Comparison of ENCODE assay signal across 39 mouse cellular contexts in the genomic region with DNA sequence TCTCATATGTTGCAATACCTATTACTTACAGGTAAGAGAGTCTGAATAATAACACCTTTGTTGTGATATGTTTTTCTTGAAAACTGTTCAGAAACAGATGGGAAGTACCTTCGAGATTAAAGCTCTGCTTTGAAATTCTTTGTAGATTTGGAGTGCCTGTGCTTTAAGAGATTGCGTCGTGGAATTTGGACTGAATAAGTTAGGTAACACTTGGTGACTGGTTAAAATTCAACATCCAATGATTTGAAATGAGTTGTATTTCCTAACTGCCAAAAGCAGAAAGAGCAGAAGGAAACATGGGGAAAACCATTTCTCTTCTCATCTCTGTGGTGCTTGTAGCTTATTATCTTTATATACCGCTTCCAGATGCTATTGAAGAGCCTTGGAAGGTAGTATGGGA. TPM values are rescaled to one million over a fixed set of nuclear protein-coding genes. Genes with fewer than 3 reads are reported as not detected.
A peak's percentile ranks its signal among the peaks of the same experiment; 100 is the strongest.
DNase-seq lines count a peak whose midpoint lies in the region; ATAC-seq lines count a peak whose summit lies in the region.
"Had no signal": no experiment of that assay in that cellular context is flagged by ENCODE, and none has a peak within 500 bp of the region (broad histone marks: within the 10 kb centered on the region; RNA-seq: fewer than 3 reads in every experiment).

No protein-coding gene starts in this region.

- DNase-seq in kidney, adult 9 months = peak; percentile 82
- DNase-seq in kidney, postnatal 10 days = no peak
- DNase-seq in liver, embryonic 11.5 days (ENCODE audit: low spot score) = no peak
- DNase-seq in right cerebral cortex, postnatal 14 days = no peak
- no peak for DNase-seq in left cerebral cortex, postnatal 14 days (ENCODE audit: low spot score in 2 of 2)
- DNase-seq: adrenal gland, postnatal 36 days; B cell, adult 2 months; cerebellum, adult 8-10 months; cerebellum, postnatal 25 days; gastrocnemius, postnatal 14 days; heart, postnatal 14 days; lung, adult 2 months; lung, postnatal 10 days; right cerebral cortex, postnatal 25 days; spleen, adult 18-20 months; thymus, adult 18-20 months; thymus, postnatal 25 days had no signal

- H3K4me1 ChIP-seq in intestine, embryonic 16.5 days (ENCODE audit: control insufficient read depth, insufficient read depth, low read length) = no peaks in the 10 kb centered on the region
- H3K4me1 ChIP-seq in liver, embryonic 11.5 days (replicated peaks; ENCODE audit: control insufficient read depth, insufficient read depth, low read length) = no peaks in the 10 kb centered on the region
- H3K4me1 ChIP-seq in liver, embryonic 16.5 days (ENCODE audit: control insufficient read depth, low read depth, low read length) = no peaks in the 10 kb centered on the region
- H3K4me1 ChIP-seq: embryonic facial prominence, embryonic 10.5 days; embryonic facial prominence, embryonic 15.5 days; hindbrain, embryonic 10.5 days; hindbrain, embryonic 15.5 days; limb, embryonic 12.5 days; midbrain, embryonic 13.5 days; neural tube, embryonic 15.5 days had no signal

- no peaks in the 10 kb centered on the region for H3K36me3 ChIP-seq in intestine, embryonic 16.5 days (ENCODE audit: control insufficient read depth, insufficient read depth, low read length)
- no peaks in the 10 kb centered on the region for H3K36me3 ChIP-seq in liver, embryonic 11.5 days (ENCODE audit: control insufficient read depth, insufficient read depth, low read length)
- no peaks in the 10 kb centered on the region for H3K36me3 ChIP-seq in liver, embryonic 16.5 days (ENCODE audit: control insufficient read depth, insufficient read depth)
- H3K36me3 ChIP-seq: embryonic facial prominence, embryonic 10.5 days; embryonic facial prominence, embryonic 15.5 days; hindbrain, embryonic 10.5 days; hindbrain, embryonic 15.5 days; limb, embryonic 12.5 days; midbrain, embryonic 13.5 days; neural tube, embryonic 15.5 days had no signal

- H3K9ac ChIP-seq in intestine, embryonic 16.5 days (ENCODE audit: low read depth, low read length) = no peak overlapping the region
- no peak overlapping the region for H3K9ac ChIP-seq in liver, embryonic 11.5 days (ENCODE audit: low read depth, low read length)
- no peak overlapping the region for H3K9ac ChIP-seq in liver, embryonic 16.5 days (ENCODE audit: low read depth, low read length)
- H3K9ac ChIP-seq: embryonic facial prominence, embryonic 15.5 days; hindbrain, embryonic 15.5 days; limb, embryonic 12.5 days; midbrain, embryonic 13.5 days; neural tube, embryonic 15.5 days had no signal

- H3K4me3 ChIP-seq in intestine, embryonic 16.5 days (ENCODE audit: low read length) = peak overlapping the region; percentile 14; the same call in 1 of the 2 replicates
- H3K4me3 ChIP-seq in liver, embryonic 11.5 days (ENCODE audit: low read depth, low read length) = 0 out of 2 replicates have a peak overlapping the region, but pooled peaks have one; percentile 10
- no peak overlapping the region for H3K4me3 ChIP-seq in liver, embryonic 16.5 days (ENCODE audit: low read depth, low read length)
- H3K4me3 ChIP-seq: embryonic facial prominence, embryonic 10.5 days; embryonic facial prominence, embryonic 15.5 days; hindbrain, embryonic 10.5 days; hindbrain, embryonic 15.5 days; limb, embryonic 12.5 days; midbrain, embryonic 13.5 days; neural tube, embryonic 15.5 days had no signal

- H3K9me3 ChIP-seq in intestine, embryonic 16.5 days (ENCODE audit: control insufficient read depth, low read length) = no peaks in the 10 kb centered on the region
- no peaks in the 10 kb centered on the region for H3K9me3 ChIP-seq in liver, embryonic 11.5 days (ENCODE audit: control insufficient read depth, low read length)
- H3K9me3 ChIP-seq in liver, embryonic 16.5 days (replicated peaks; ENCODE audit: control insufficient read depth, low read length) = no peaks in the 10 kb centered on the region
- H3K9me3 ChIP-seq: embryonic facial prominence, embryonic 10.5 days; embryonic facial prominence, embryonic 15.5 days; hindbrain, embryonic 10.5 days; hindbrain, embryonic 15.5 days; limb, embryonic 12.5 days; midbrain, embryonic 13.5 days; neural tube, embryonic 15.5 days had no signal

- no peak overlapping the region for H3K4me2 ChIP-seq in intestine, embryonic 16.5 days (ENCODE audit: low read depth, low read length)
- H3K4me2 ChIP-seq in liver, embryonic 11.5 days = no peak overlapping the region
- no peak overlapping the region for H3K4me2 ChIP-seq in liver, embryonic 16.5 days (ENCODE audit: low read depth, low read length)
- H3K4me2 ChIP-seq: embryonic facial prominence, embryonic 15.5 days; hindbrain, embryonic 15.5 days; limb, embryonic 12.5 days; midbrain, embryonic 13.5 days; neural tube, embryonic 15.5 days had no signal

- WGBS in intestine, embryonic 16.5 days = 70% methylated on average over 4 of the region's 4 CpGs
- WGBS in liver, embryonic 11.5 days = 70% methylated on average over 4 of the region's 4 CpGs
- 59% methylated on average over 4 of the region's 4 CpGs for WGBS in liver, embryonic 16.5 days (ENCODE audit: insufficient replicate concordance)

- intact Hi-C loops in left cerebral cortex, postnatal 14 days (cut with DNase I) = no loop called here

- H3K27me3 ChIP-seq in intestine, embryonic 16.5 days (replicated peaks; ENCODE audit: control insufficient read depth, insufficient read depth, low read length) = no peaks in the 10 kb centered on the region
- H3K27me3 ChIP-seq in liver, embryonic 11.5 days (replicated peaks; ENCODE audit: control insufficient read depth, insufficient read depth, low read length) = no peaks in the 10 kb centered on the region
- no peaks in the 10 kb centered on the region for H3K27me3 ChIP-seq in liver, embryonic 16.5 days (ENCODE audit: control insufficient read depth, insufficient read depth, low read depth, low read length)
- H3K27me3 ChIP-seq: embryonic facial prominence, embryonic 15.5 days; hindbrain, embryonic 15.5 days; limb, embryonic 12.5 days; midbrain, embryonic 13.5 days; neural tube, embryonic 15.5 days had no signal

- ATAC-seq in intestine, embryonic 16.5 days = peak; percentile 81
- no peak for ATAC-seq in liver, embryonic 11.5 days (replicated peaks; ENCODE audit: low FRiP score)
- peak; percentile 61; the same call in 1 of the 2 replicates for ATAC-seq in liver, embryonic 16.5 days (ENCODE audit: low read depth)
- ATAC-seq: forebrain, embryonic 14.5 days; midbrain, embryonic 13.5 days had no signal

- H3K27ac ChIP-seq in intestine, embryonic 16.5 days (ENCODE audit: low read length) = no peak overlapping the region
- H3K27ac ChIP-seq in liver, embryonic 11.5 days (ENCODE audit: low read depth, low read length) = no peak overlapping the region
- no peak overlapping the region for H3K27ac ChIP-seq in liver, embryonic 16.5 days (ENCODE audit: low read length)
- H3K27ac ChIP-seq: embryonic facial prominence, embryonic 10.5 days; embryonic facial prominence, embryonic 15.5 days; hindbrain, embryonic 10.5 days; hindbrain, embryonic 15.5 days; limb, embryonic 12.5 days; macrophage; midbrain, embryonic 13.5 days; neural tube, embryonic 15.5 days; stomach, postnatal 0 days had no signal

RNA-seq across cellular contexts. Expression of gene Aadac, which starts 6.0 kb away (rescaled TPM):
- 290 and 332 TPM in 2 replicates for polyA plus RNA-seq in intestine, embryonic 16.5 days (2015; fragmentation: Nextera tagmentation; extraction: Ambion mirVana)
- 57.7 and 64.2 TPM in 2 replicates for polyA plus RNA-seq in liver, embryonic 11.5 days (2014; fragmentation: Nextera tagmentation; extraction: Ambion mirVana)
- 393 and 415 TPM in 2 replicates for polyA plus RNA-seq in liver, embryonic 16.5 days (2015; fragmentation: Nextera tagmentation; extraction: Ambion mirVana)
- total RNA-seq in left cerebral cortex, postnatal 14 days (2021) = not detected
- total RNA-seq: adrenal gland, adult 18-20 months; gastrocnemius, postnatal 14 days; granulocyte monocyte progenitor cell, adult 5-6 weeks; heart, postnatal 14 days; layer of hippocampus, adult 18-20 months; layer of hippocampus, postnatal 10 days; left cerebral cortex, adult 18-20 months; left cerebral cortex, postnatal 25 days; megakaryocyte-erythroid progenitor cell, adult 5-6 weeks; monocyte, adult 5-6 weeks had no signal
- polyA plus RNA-seq: embryonic facial prominence, embryonic 10.5 days; forebrain, embryonic 14.5 days; heart, embryonic 14.5 days; hindbrain, embryonic 10.5 days; hindbrain, embryonic 15.5 days; limb, embryonic 12.5 days; macrophage; midbrain, embryonic 13.5 days had no signal

RNA-seq across cellular contexts. Expression of gene Aadacl2, which starts 25.0 kb away (rescaled TPM):
- not detected in 2 replicates for polyA plus RNA-seq in intestine, embryonic 16.5 days (2015; fragmentation: Nextera tagmentation; extraction: Ambion mirVana)
- not detected in 2 replicates for polyA plus RNA-seq in liver, embryonic 11.5 days (2014; fragmentation: Nextera tagmentation; extraction: Ambion mirVana)
- polyA plus RNA-seq in liver, embryonic 16.5 days (2015; fragmentation: Nextera tagmentation; extraction: Ambion mirVana) = not detected in 2 replicates
- not detected for total RNA-seq in left cerebral cortex, postnatal 14 days (2021)
- total RNA-seq: adrenal gland, adult 18-20 months; adrenal gland, postnatal 36 days; gastrocnemius, postnatal 14 days; granulocyte monocyte progenitor cell, adult 5-6 weeks; heart, postnatal 14 days; layer of hippocampus, adult 18-20 months; layer of hippocampus, postnatal 10 days; left cerebral cortex, adult 18-20 months; left cerebral cortex, postnatal 25 days; megakaryocyte-erythroid progenitor cell, adult 5-6 weeks; monocyte, adult 5-6 weeks had no signal
- polyA plus RNA-seq: embryonic facial prominence, embryonic 10.5 days; forebrain, embryonic 14.5 days; heart, embryonic 14.5 days; hindbrain, embryonic 10.5 days; hindbrain, embryonic 15.5 days; intestine, embryonic 14.5 days; limb, embryonic 12.5 days; macrophage; midbrain, embryonic 13.5 days; neural tube, embryonic 15.5 days had no signal

RNA-seq across cellular contexts. Expression of gene Sucnr1, which starts 50.2 kb away (rescaled TPM):
- polyA plus RNA-seq in intestine, embryonic 16.5 days (2015; fragmentation: Nextera tagmentation; extraction: Ambion mirVana) = 0.47 and 0.70 TPM in 2 replicates
- not detected in 2 replicates for polyA plus RNA-seq in liver, embryonic 11.5 days (2014; fragmentation: Nextera tagmentation; extraction: Ambion mirVana)
- polyA plus RNA-seq in liver, embryonic 16.5 days (2015; fragmentation: Nextera tagmentation; extraction: Ambion mirVana) = 0.05 TPM in 1 of 2 replicates, not detected in the other
- not detected for total RNA-seq in left cerebral cortex, postnatal 14 days (2021)
- total RNA-seq: granulocyte monocyte progenitor cell, adult 5-6 weeks; heart, postnatal 14 days; layer of hippocampus, adult 18-20 months; layer of hippocampus, postnatal 10 days; left cerebral cortex, adult 18-20 months; left cerebral cortex, postnatal 25 days; megakaryocyte-erythroid progenitor cell, adult 5-6 weeks had no signal
- polyA plus RNA-seq: embryonic facial prominence, embryonic 10.5 days; forebrain, embryonic 14.5 days; hindbrain, embryonic 15.5 days; limb, embryonic 12.5 days; macrophage; midbrain, embryonic 13.5 days; neural tube, embryonic 15.5 days had no signal
